Mouse (Mus musculus): ENCODE data around the gene Ptch2. TPM values are rescaled to one million over a fixed set of nuclear protein-coding genes. Genes with fewer than 3 reads are reported as not detected.

The Ptch2 gene
- polyA plus RNA-seq, 1 experiment from 2014 or later = 7.4 TPM

GRCm38 (mm10) chr4:117071183-117071582 lies 24.7 kb upstream of the Ptch2 start:
- 93% methylated on average over 5 of the region's 5 CpGs for WGBS
- H3K36me3 ChIP-seq = peaks cover 96% of the 10 kb centered on the region
- H3K9me3 ChIP-seq = no peaks in the 10 kb centered on the region
- no peaks in the 10 kb centered on the region for H3K4me1 ChIP-seq (replicated peaks)
- no peaks in the 10 kb centered on the region for H3K27me3 ChIP-seq
- ATAC-seq (ENCODE audit: low read depth) = no peak
- H3K4me3 ChIP-seq = no peak overlapping the region
- H3K9ac ChIP-seq = no peak overlapping the region
- H3K27ac ChIP-seq (replicated peaks) = no peak overlapping the region
- no peak overlapping the region for H3K4me2 ChIP-seq

- Histone ChIP-seq H3K9me3 (no peaks in the 10 kb centered on the region), H3K9ac (no peak overlapping the region), H3K4me1 (replicated peaks) (no peaks in the 10 kb centered on the region), H3K27ac (replicated peaks) (no peak overlapping the region), H3K36me3 (peaks cover 33% of the 10 kb centered on the region), H3K4me2 (no peak overlapping the region), H3K4me3 (no peak overlapping the region), H3K27me3 (no peaks in the 10 kb centered on the region)
- WGBS = 70% methylated on average over 7 of the region's 7 CpGs
- no peak for ATAC-seq (ENCODE audit: low read depth)
Observed at GRCm38 (mm10) chr4:117087948-117088640, 7.8 kb upstream of the Ptch2 start.

- ATAC-seq (ENCODE audit: low read depth) = no peak
- Histone ChIP-seq H3K4me3 (no peak overlapping the region), H3K4me1 (replicated peaks) (peaks cover 2% of the 10 kb centered on the region; the same call in 1 of the 2 replicates), H3K4me2 (no peak overlapping the region), H3K36me3 (peaks cover 20% of the 10 kb centered on the region), H3K27ac (replicated peaks) (no peak overlapping the region), H3K9me3 (no peaks in the 10 kb centered on the region), H3K9ac (no peak overlapping the region), H3K27me3 (peaks cover 7% of the 10 kb centered on the region; the same call in 1 of the 2 replicates)
- 69% methylated on average over 7 of the region's 7 CpGs for WGBS
Observed at GRCm38 (mm10) chr4:117090586-117090985, 5.3 kb upstream of the Ptch2 start.

GRCm38 (mm10) chr4:117094626-117095361 lies 1.1 kb upstream of the Ptch2 start:
- peaks cover 33% of the 10 kb centered on the region for H3K4me1 ChIP-seq (replicated peaks)
- ATAC-seq (ENCODE audit: low read depth) = no peak
- no peaks in the 10 kb centered on the region for H3K9me3 ChIP-seq
- H3K4me2 ChIP-seq = no peak overlapping the region
- H3K36me3 ChIP-seq = no peaks in the 10 kb centered on the region
- no peak overlapping the region for H3K9ac ChIP-seq
- H3K27me3 ChIP-seq = peaks cover 23% of the 10 kb centered on the region
- no peak overlapping the region for H3K4me3 ChIP-seq
- WGBS = 75% methylated on average over 3 of the region's 3 CpGs
- no peak overlapping the region for H3K27ac ChIP-seq (replicated peaks)

GRCm38 (mm10) chr4:117096666-117097065 lies 791 bp downstream of the Ptch2 start:
- Histone ChIP-seq H3K4me3 (peak overlapping the region; percentile 72), H3K4me2 (peak overlapping the region; percentile 86), H3K27me3 (peaks cover 25% of the 10 kb centered on the region), H3K36me3 (0 out of 2 replicates have a peak, but pooled peaks cover 6% of the 10 kb centered on the region), H3K4me1 (replicated peaks) (peaks cover 33% of the 10 kb centered on the region), H3K9ac (peak overlapping the region; percentile 79), H3K27ac (replicated peaks) (0 out of 2 replicates have a peak overlapping the region, but pooled peaks have one; percentile 40), H3K9me3 (no peaks in the 10 kb centered on the region)
- ATAC-seq (ENCODE audit: low read depth) = no peak; the same call in 1 of the 2 replicates
- 8% methylated on average over 5 of the region's 5 CpGs for WGBS

GRCm38 (mm10) chr4:117097969-117098763 lies 2.3 kb downstream of the Ptch2 start:
- peak overlapping the region; percentile 28 for H3K9ac ChIP-seq
- H3K4me2 ChIP-seq = peak overlapping the region; percentile 86
- H3K4me3 ChIP-seq = peak overlapping the region; percentile 72; the same call in 1 of the 2 replicates
- peaks cover 33% of the 10 kb centered on the region for H3K4me1 ChIP-seq (replicated peaks)
- peaks cover 25% of the 10 kb centered on the region for H3K27me3 ChIP-seq
- H3K36me3 ChIP-seq = 0 out of 2 replicates have a peak, but pooled peaks cover 6% of the 10 kb centered on the region
- no peaks in the 10 kb centered on the region for H3K9me3 ChIP-seq
- H3K27ac ChIP-seq (replicated peaks) = no peak overlapping the region
- WGBS = 63% methylated on average over 8 of the region's 8 CpGs
- no peak for ATAC-seq (ENCODE audit: low read depth)

- H3K4me1 ChIP-seq (replicated peaks) = peaks cover 33% of the 10 kb centered on the region
- peak overlapping the region; percentile 86 for H3K4me2 ChIP-seq
- no peak for ATAC-seq (ENCODE audit: low read depth)
- 78% methylated on average over 2 of the region's 2 CpGs for WGBS
- peak overlapping the region; percentile 28; the same call in 1 of the 2 replicates for H3K9ac ChIP-seq
- peaks cover 25% of the 10 kb centered on the region for H3K27me3 ChIP-seq
- H3K4me3 ChIP-seq = no peak overlapping the region
- H3K27ac ChIP-seq (replicated peaks) = no peak overlapping the region
- H3K9me3 ChIP-seq = no peaks in the 10 kb centered on the region
- H3K36me3 ChIP-seq = 0 out of 2 replicates have a peak, but pooled peaks cover 6% of the 10 kb centered on the region
Observed at GRCm38 (mm10) chr4:117098764-117099036, 2.8 kb downstream of the Ptch2 start.

GRCm38 (mm10) chr4:117100036-117100435 lies 4.2 kb downstream of the Ptch2 start:
- WGBS = 61% methylated on average over 4 of the region's 4 CpGs
- Histone ChIP-seq H3K4me1 (replicated peaks) (peaks cover 33% of the 10 kb centered on the region), H3K4me2 (no peak overlapping the region), H3K4me3 (no peak overlapping the region), H3K27ac (replicated peaks) (no peak overlapping the region), H3K9me3 (no peaks in the 10 kb centered on the region), H3K9ac (no peak overlapping the region), H3K36me3 (peaks cover 13% of the 10 kb centered on the region; the same call in 1 of the 2 replicates), H3K27me3 (peaks cover 19% of the 10 kb centered on the region)
- no peak for ATAC-seq (ENCODE audit: low read depth)

GRCm38 (mm10) chr4:117101218-117101617 lies 5.3 kb downstream of the Ptch2 start:
- Histone ChIP-seq H3K27me3 (peaks cover 19% of the 10 kb centered on the region), H3K4me3 (no peak overlapping the region), H3K4me1 (replicated peaks) (peaks cover 26% of the 10 kb centered on the region), H3K9ac (no peak overlapping the region), H3K27ac (replicated peaks) (no peak overlapping the region), H3K36me3 (peaks cover 22% of the 10 kb centered on the region; the same call in 1 of the 2 replicates), H3K4me2 (no peak overlapping the region), H3K9me3 (no peaks in the 10 kb centered on the region)
- ATAC-seq (ENCODE audit: low read depth) = no peak
- 50% methylated on average over 7 of the region's 7 CpGs for WGBS

- Histone ChIP-seq H3K4me3 (no peak overlapping the region), H3K4me2 (no peak overlapping the region), H3K27me3 (peaks cover 4% of the 10 kb centered on the region; the same call in 1 of the 2 replicates), H3K36me3 (peaks cover 42% of the 10 kb centered on the region), H3K9me3 (no peaks in the 10 kb centered on the region), H3K4me1 (replicated peaks) (no peaks in the 10 kb centered on the region; the same call in 1 of the 2 replicates), H3K9ac (no peak overlapping the region), H3K27ac (replicated peaks) (no peak overlapping the region)
- no peak for ATAC-seq (ENCODE audit: low read depth)
- 83% methylated on average over 10 of the region's 10 CpGs for WGBS
Observed at GRCm38 (mm10) chr4:117104672-117105071, 8.8 kb downstream of the Ptch2 start.

- 67% methylated on average over 10 of the region's 10 CpGs for WGBS
- Histone ChIP-seq H3K4me1 (replicated peaks) (no peaks in the 10 kb centered on the region; the same call in 1 of the 2 replicates), H3K4me2 (no peak overlapping the region), H3K27ac (replicated peaks) (no peak overlapping the region), H3K27me3 (no peaks in the 10 kb centered on the region), H3K4me3 (no peak overlapping the region), H3K9ac (no peak overlapping the region), H3K36me3 (peaks cover 43% of the 10 kb centered on the region), H3K9me3 (no peaks in the 10 kb centered on the region)
- peak; percentile 12; the same call in 1 of the 2 replicates for ATAC-seq (ENCODE audit: low read depth)
Observed at GRCm38 (mm10) chr4:117105127-117105526, 9.3 kb downstream of the Ptch2 start.
